Mouse (Mus musculus) T-helper 2 cell (primary cell): ENCODE data around the gene Ropn1l.

Source experiments
- in situ Hi-C: fragments of 300-600 bp; cut with MboI, MseI; formaldehyde crosslinking; loops from one replicate; pipeline ENCODE4 v1.15.1; 2025; ENCODE audit warnings: high pct_unique_total_duplicates

The Ropn1l gene

GRCm38 (mm10) chr15:31453098-31453916 is at the start of gene Ropn1l:
Gene Ropn1l, minus strand, starts transcription at chr15:31453737.
- in situ Hi-C loops, result no loop called here

- in situ Hi-C loops, result no loop called here
Observed at GRCm38 (mm10) chr15:31502996-31503395, 49.5 kb upstream of the Ropn1l start.

- in situ Hi-C loops, result no loop called here
Observed at GRCm38 (mm10) chr15:31502313-31502712, 48.8 kb upstream of the Ropn1l start.

- in situ Hi-C loops, result no loop called here
Observed at GRCm38 (mm10) chr15:31494803-31495202, 41.3 kb upstream of the Ropn1l start.

GRCm38 (mm10) chr15:31494310-31494709 is 40.8 kb upstream of the Ropn1l start:
- in situ Hi-C loops, result no loop called here

GRCm38 (mm10) chr15:31487407-31487806 is 33.9 kb upstream of the Ropn1l start:
- in situ Hi-C loops, result no loop called here

- in situ Hi-C loops, result loop anchor here (10.0 kb wide), 1 partner anchor 108 kb away; no protein-coding TSS in a partner anchor
Observed at GRCm38 (mm10) chr15:31476678-31477077, 23.1 kb upstream of the Ropn1l start.

- in situ Hi-C loops, result loop anchor here (10.0 kb wide), 1 partner anchor 112 kb away; no protein-coding TSS in a partner anchor
Observed at GRCm38 (mm10) chr15:31472645-31473574, 19.4 kb upstream of the Ropn1l start.

- in situ Hi-C loops, result loop anchor here (10.0 kb wide), 1 partner anchor 113 kb away; no protein-coding TSS in a partner anchor
Observed at GRCm38 (mm10) chr15:31471529-31471928, 18.0 kb upstream of the Ropn1l start.

GRCm38 (mm10) chr15:31469497-31469896 is 16.0 kb upstream of the Ropn1l start:
- in situ Hi-C loops, result no loop called here

GRCm38 (mm10) chr15:31468806-31469205 is 15.3 kb upstream of the Ropn1l start:
- in situ Hi-C loops, result no loop called here

- in situ Hi-C loops, result no loop called here
Observed at GRCm38 (mm10) chr15:31466749-31467148, 13.2 kb upstream of the Ropn1l start.

GRCm38 (mm10) chr15:31466295-31466694 is 12.8 kb upstream of the Ropn1l start:
- in situ Hi-C loops, result no loop called here

- in situ Hi-C loops, result no loop called here
Observed at GRCm38 (mm10) chr15:31465806-31466205, 12.3 kb upstream of the Ropn1l start.

GRCm38 (mm10) chr15:31460571-31460970 is 7.0 kb upstream of the Ropn1l start:
- in situ Hi-C loops, result no loop called here

- in situ Hi-C loops, result no loop called here
Observed at GRCm38 (mm10) chr15:31458081-31458480, 4.5 kb upstream of the Ropn1l start.

GRCm38 (mm10) chr15:31456381-31456780 is 2.8 kb upstream of the Ropn1l start:
- in situ Hi-C loops, result no loop called here

GRCm38 (mm10) chr15:31454861-31455295 is 1.3 kb upstream of the Ropn1l start:
- in situ Hi-C loops, result no loop called here

GRCm38 (mm10) chr15:31454096-31454860 is 741 bp upstream of the Ropn1l start:
- in situ Hi-C loops, result no loop called here

GRCm38 (mm10) chr15:31452336-31453097 is 1.0 kb downstream of the Ropn1l start:
- in situ Hi-C loops, result no loop called here

GRCm38 (mm10) chr15:31449772-31450171 is 3.8 kb downstream of the Ropn1l start:
- in situ Hi-C loops, result no loop called here
